Mouse (Mus musculus) kidney, adult 2 months (tissue): ENCODE measurements at regions not wholly inside any gene's neighbourhood (a gene's known extent, or its start where the extent isn't known, plus 50 kb on each side); places are given as distances from the start of the nearest gene placed in this dataset.

Experiments
- DNase-seq: peaks from one replicate; pipeline ENCODE4 v3.0.0; 2021
- H3K27ac ChIP-seq: fragments of 200-500 bp; 2 replicates; pipeline ENCODE4 v1.5.1; 2012; ENCODE audit warnings: low read depth, low read length, control low read depth, inconsistent platforms; ENCODE audit not compliant: insufficient read depth
- H3K27me3 ChIP-seq: fragments of 200-500 bp; replicated peaks from 2 replicates; pipeline ENCODE4 v1.6.1; 2012; ENCODE audit warnings: mild to moderate bottlenecking, moderate library complexity, low read length, inconsistent platforms; ENCODE audit not compliant: control insufficient read depth, insufficient read depth
- H3K36me3 ChIP-seq: fragments of 200-500 bp; 2 replicates; pipeline ENCODE4 v1.6.1; 2012; ENCODE audit warnings: mild to moderate bottlenecking, moderate library complexity, low read length, inconsistent platforms; ENCODE audit not compliant: control insufficient read depth, insufficient read depth
- H3K4me1 ChIP-seq: fragments of 200-500 bp; 2 replicates; pipeline ENCODE4 v1.6.1; 2011; ENCODE audit warnings: low read length; ENCODE audit not compliant: control insufficient read depth, insufficient read depth
- H3K4me3 ChIP-seq: fragments of 200-500 bp; 2 replicates; pipeline ENCODE4 v1.5.1; 2011; ENCODE audit warnings: mild to moderate bottlenecking, low read depth, low read length, control low read depth; ENCODE audit not compliant: insufficient read depth
- CTCF ChIP-seq: fragments of 200-500 bp; conservative IDR thresholded peaks from 2 replicates; pipeline ENCODE4 v1.5.1; 2011; ENCODE audit warnings: low read depth, mild to moderate bottlenecking, control low read depth, low read length, moderate library complexity, mixed read lengths; ENCODE audit not compliant: insufficient read depth, insufficient read length
- POLR2A ChIP-seq: fragments of 200-500 bp; IDR thresholded peaks from one replicate; pipeline ENCODE4 v1.6.1; 2011; ENCODE audit warnings: low read depth, low read length, control low read depth
- WGBS: fragments of 180-500 bp; shearing (Covaris S2); methylation state at CpG from one replicate; pipeline ENCODE4 v1.1.7; 2018; 5-methylcytosine and 5-hydroxymethylcytosine counted together

GRCm38 (mm10) chr16:66190801-66191200 lies 375.7 kb downstream of the Vgll3 start:
- Histone ChIP-seq H3K36me3 (no peaks in the 10 kb centered on the region), H3K4me3 (no peak overlapping the region), H3K27ac (no peak overlapping the region), H3K4me1 (no peaks in the 10 kb centered on the region), H3K27me3 (no peaks in the 10 kb centered on the region)
- WGBS: 20% methylated on average over 2 of the region's 2 CpGs
- DNase-seq: peak; percentile 4
- TF ChIP-seq CTCF: no peak
- TF ChIP-seq POLR2A: no peak

GRCm38 (mm10) chr16:66201406-66201805 lies 386.3 kb downstream of the Vgll3 start:
- TF ChIP-seq CTCF (no peak), POLR2A (no peak)
- no peak overlapping the region for H3K27ac ChIP-seq
- no peaks in the 10 kb centered on the region for H3K27me3 ChIP-seq
- no peak for DNase-seq
- no peaks in the 10 kb centered on the region for H3K4me1 ChIP-seq
- H3K4me3 ChIP-seq: no peak overlapping the region
- H3K36me3 ChIP-seq: no peaks in the 10 kb centered on the region
- WGBS: 93% methylated on average over 7 of the region's 7 CpGs
